Mouse (Mus musculus): Measurements from ENCODE around the gene Slc22a5. TPM values are rescaled to one million over a fixed set of nuclear protein-coding genes. Genes with fewer than 3 reads are reported as not detected.

Slc22a5 gene
- polyA plus RNA-seq, 1 experiment from 2014 or later, result 7.7 TPM

DNA sequence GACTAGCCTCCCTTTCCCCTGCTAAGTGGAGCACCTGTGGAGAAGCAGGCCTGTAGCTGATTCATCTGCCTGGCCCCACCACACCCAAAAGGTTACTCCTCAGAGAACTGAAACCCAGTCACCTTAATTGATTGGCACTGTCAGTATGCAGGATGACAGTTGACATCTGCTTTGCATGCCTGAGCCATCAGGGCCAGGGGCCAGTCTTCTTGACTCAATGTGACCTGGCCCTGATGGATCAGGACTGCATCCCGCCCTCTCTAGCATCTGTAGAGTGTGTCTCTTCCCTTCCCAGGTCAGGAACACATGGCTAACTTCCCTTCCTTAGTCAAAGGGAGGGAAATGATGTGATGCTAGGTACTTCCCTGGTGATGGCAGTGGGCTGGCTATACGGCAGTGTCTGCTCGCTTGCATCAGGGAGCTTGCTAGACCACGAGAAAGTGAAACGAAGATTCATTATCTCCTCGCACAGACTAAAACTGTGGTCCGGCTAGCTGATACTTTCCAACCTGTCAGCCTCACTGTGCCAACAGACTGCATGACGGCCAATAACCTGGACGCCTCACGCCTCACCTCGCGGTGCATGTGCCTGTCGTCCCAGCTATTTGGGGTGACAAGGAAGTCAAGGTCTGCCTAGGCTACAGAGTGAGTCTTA lies 70.8 kb downstream of the Slc22a5 start:
- Histone ChIP-seq H3K27ac (no peak overlapping the region), H3K27me3 (ENCODE audit: insufficient read depth, poor library complexity, severe bottlenecking) (no peaks in the 10 kb centered on the region), H3K36me3 (no peaks in the 10 kb centered on the region), H3K4me3 (no peak overlapping the region), H3K4me1 (peaks cover 6% of the 10 kb centered on the region; the same call in 1 of the 2 replicates), H3K9me3 (no peaks in the 10 kb centered on the region)
- 84% methylated on average over 13 of the region's 13 CpGs for WGBS
- no peak for DNase-seq (ENCODE audit: low spot score)

DNA sequence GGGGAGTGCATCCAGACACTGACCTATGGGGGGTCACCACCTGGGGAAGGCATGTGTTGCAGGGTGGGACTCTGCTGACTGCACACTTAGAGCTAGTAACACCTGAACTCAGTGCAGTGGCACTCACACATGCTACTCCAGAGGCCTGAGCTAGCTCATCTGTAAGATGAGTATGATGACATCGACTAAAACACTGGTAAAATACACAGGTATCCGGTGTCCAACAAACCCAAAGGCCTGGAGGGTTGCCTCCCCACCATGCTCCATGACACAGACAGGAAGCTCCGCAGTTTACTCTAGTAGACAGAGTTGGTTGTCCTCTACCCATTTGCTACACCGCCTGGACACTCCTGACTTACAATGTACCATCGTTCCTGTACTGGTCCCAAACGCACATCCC lies 71.9 kb downstream of the Slc22a5 start:
- Histone ChIP-seq H3K36me3 (no peaks in the 10 kb centered on the region), H3K9me3 (no peaks in the 10 kb centered on the region), H3K27ac (no peak overlapping the region), H3K27me3 (ENCODE audit: insufficient read depth, poor library complexity, severe bottlenecking) (no peaks in the 10 kb centered on the region), H3K4me3 (no peak overlapping the region), H3K4me1 (peaks cover 6% of the 10 kb centered on the region; the same call in 1 of the 2 replicates)
- no peak for DNase-seq (ENCODE audit: low spot score)
- WGBS, result 83% methylated on average over 6 of the region's 6 CpGs

DNA sequence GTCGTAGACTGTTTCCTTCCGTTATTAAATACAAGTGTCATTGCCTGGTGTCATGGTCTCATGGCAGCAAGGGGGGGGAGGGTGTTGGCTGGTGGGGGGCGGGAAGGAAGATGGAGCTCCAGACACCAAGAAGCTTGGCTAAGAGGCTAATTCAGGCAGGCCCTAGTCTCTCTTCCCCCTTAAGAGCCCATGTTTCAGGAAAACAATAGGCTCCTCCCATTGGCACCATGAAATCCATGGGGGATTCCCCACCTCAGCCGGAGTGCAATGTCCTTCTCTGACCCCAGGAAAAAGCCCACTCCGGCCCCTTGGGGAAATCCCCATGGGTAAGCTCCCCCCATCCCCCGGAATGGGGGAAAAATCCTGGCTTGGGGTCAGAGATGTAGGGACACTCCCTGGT lies 72.7 kb downstream of the Slc22a5 start:
- Histone ChIP-seq H3K36me3 (no peaks in the 10 kb centered on the region), H3K27me3 (ENCODE audit: insufficient read depth, poor library complexity, severe bottlenecking) (no peaks in the 10 kb centered on the region), H3K4me3 (no peak overlapping the region), H3K9me3 (no peaks in the 10 kb centered on the region), H3K4me1 (peaks cover 6% of the 10 kb centered on the region; the same call in 1 of the 2 replicates), H3K27ac (no peak overlapping the region)
- WGBS, result 59% methylated on average over 6 of the region's 6 CpGs
- DNase-seq (ENCODE audit: low spot score), result no peak

DNA sequence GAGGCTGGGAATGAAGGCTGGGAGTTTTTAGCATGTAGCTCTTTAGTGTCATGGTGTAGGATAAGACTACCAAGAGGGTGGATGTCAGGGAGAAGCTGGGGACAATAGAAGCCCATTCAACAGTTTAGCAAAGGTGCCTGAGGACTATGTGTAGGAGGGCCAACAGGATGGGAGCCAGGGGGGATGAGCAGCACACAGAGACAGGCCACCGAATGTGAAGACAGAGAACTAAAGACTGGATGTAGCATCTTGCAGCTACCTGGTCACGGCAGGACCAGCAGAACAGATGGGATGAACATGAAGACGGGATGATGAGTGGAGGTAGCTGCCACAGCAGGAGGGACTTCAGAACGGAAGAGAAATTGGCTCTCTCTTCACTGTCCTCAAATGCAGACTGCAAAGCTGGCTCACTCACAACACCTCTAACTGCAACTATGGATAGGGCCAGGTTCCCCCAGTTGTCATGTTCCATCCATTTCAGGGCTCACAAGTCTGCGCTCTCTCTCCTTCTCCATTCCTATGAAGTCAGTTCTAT lies 74.6 kb downstream of the Slc22a5 start:
- Histone ChIP-seq H3K27me3 (ENCODE audit: insufficient read depth, poor library complexity, severe bottlenecking) (no peaks in the 10 kb centered on the region), H3K4me1 (peaks cover 6% of the 10 kb centered on the region; the same call in 1 of the 2 replicates), H3K9me3 (no peaks in the 10 kb centered on the region), H3K36me3 (no peaks in the 10 kb centered on the region), H3K27ac (no peak overlapping the region), H3K4me3 (no peak overlapping the region)
- WGBS, result 89% methylated on average over 5 of the region's 5 CpGs
- DNase-seq (ENCODE audit: low spot score), result no peak

DNA sequence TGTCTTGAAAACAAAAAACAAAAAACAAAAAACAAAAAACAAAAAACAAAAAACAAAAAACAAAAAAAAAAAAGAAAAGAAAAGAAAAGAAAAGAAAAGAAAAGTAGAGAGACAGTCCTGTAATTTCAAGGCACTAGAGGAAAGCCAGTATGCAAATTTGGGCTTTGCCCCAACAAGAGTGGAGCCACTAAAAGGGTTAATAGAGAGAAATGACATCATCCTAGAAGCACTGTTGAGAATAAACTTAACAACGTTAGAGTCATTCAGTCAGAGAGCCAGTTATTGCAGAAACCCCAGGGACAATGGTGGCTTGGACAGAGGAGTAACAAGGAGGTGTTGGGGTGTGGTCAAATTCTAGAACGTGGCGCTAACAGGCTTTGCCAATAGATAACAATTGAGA lies 76.7 kb downstream of the Slc22a5 start:
- H3K27me3 ChIP-seq (ENCODE audit: insufficient read depth, poor library complexity, severe bottlenecking), result no peaks in the 10 kb centered on the region
- no peaks in the 10 kb centered on the region for H3K9me3 ChIP-seq
- H3K27ac ChIP-seq, result no peak overlapping the region
- no peak overlapping the region for H3K4me3 ChIP-seq
- H3K4me1 ChIP-seq, result peaks cover 6% of the 10 kb centered on the region; the same call in 1 of the 2 replicates
- H3K36me3 ChIP-seq, result no peaks in the 10 kb centered on the region
- WGBS, result 62% methylated on average over 3 of the region's 3 CpGs
- no peak for DNase-seq (ENCODE audit: low spot score)

Other genes starting within 250 kb of the Slc22a5 start
- gene Rad50, start 184.3 kb downstream of the Slc22a5 start, polyA plus RNA-seq (2016; fragmentation: Nextera tagmentation; extraction: Ambion mirVana), result 22.0 and 26.5 TPM in 2 replicates
- gene Il5, start 170.9 kb downstream of the Slc22a5 start, polyA plus RNA-seq (2016; fragmentation: Nextera tagmentation; extraction: Ambion mirVana), result not detected in 2 replicates
- 7.9 TPM in 2 replicates for gene Irf1, start 121.6 kb downstream of the Slc22a5 start, polyA plus RNA-seq (2016; fragmentation: Nextera tagmentation; extraction: Ambion mirVana)
- gene Gm17334, start 118.5 kb downstream of the Slc22a5 start, polyA plus RNA-seq (2016; fragmentation: Nextera tagmentation; extraction: Ambion mirVana), result not detected in 2 replicates
- gene Gm12216, start 32.4 kb downstream of the Slc22a5 start, polyA plus RNA-seq (2016; fragmentation: Nextera tagmentation; extraction: Ambion mirVana), result 0.15 and 0.27 TPM in 2 replicates
- gene Slc22a21, start 88.7 kb upstream of the Slc22a5 start, polyA plus RNA-seq (2016; fragmentation: Nextera tagmentation; extraction: Ambion mirVana), result 1.7 and 2.7 TPM in 2 replicates
- 3.4 and 4.5 TPM in 2 replicates for gene Slc22a4, start 136.4 kb upstream of the Slc22a5 start, polyA plus RNA-seq (2016; fragmentation: Nextera tagmentation; extraction: Ambion mirVana)
- 12.9 and 27.8 TPM in 2 replicates for gene Pdlim4, start 177.4 kb upstream of the Slc22a5 start, polyA plus RNA-seq (2016; fragmentation: Nextera tagmentation; extraction: Ambion mirVana)
- 57.7 and 69.0 TPM in 2 replicates for gene P4ha2, start 208.4 kb upstream of the Slc22a5 start, polyA plus RNA-seq (2016; fragmentation: Nextera tagmentation; extraction: Ambion mirVana)

Data from heart, embryonic 10.5 days (tissue).